Mouse (Mus musculus): ENCODE data around the gene Unc5c.

DNA sequence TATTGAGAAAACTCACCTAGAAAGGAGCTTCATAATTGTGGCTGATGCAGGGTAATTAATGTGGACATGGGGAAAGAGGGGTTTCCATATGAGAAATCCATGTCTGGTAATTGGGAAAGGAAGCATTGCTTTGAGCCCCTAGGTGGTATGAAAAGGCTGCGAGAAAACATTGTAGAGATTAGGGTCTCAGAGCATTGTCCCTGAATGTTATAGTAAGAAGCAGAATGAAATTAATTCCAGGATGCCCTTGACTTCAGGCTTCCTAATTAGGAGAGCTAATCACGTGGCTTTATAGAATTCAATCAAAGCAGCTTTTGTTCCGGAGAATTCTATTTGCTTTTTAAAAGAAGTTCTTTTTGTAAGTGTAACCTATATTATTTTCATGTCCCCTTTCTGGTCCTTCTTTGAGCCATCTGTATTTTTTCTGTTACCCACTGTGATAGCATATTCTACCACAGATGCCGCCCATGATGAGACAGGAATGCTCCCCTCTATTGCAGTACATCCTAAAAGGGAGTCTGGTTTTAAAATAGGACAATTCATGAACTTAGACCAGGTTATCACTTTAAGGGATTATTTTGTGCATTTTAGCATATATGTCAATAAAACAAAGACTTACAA lies 124.5 kb downstream of the Unc5c start:
- TF ChIP-seq CTCF (IDR thresholded peaks at IDR 0.05; ENCODE audit: low read depth): no peak
- no peak for TF ChIP-seq EP300 (IDR thresholded peaks at IDR 0.05; ENCODE audit: low read depth)
